Comparison of ENCODE assay signal across 1 mouse cellular context in genomic region chr15:101394908-101395307, GRCm38 (mm10).
TF ChIP-seq lines count a peak whose summit lies in the region.

No protein-coding gene starts in this region.

TF ChIP-seq in CH12.LX, 34 proteins besides CTCF, POLR2A, EP300 and RAD21:
- TF ChIP-seq TBP (conservative IDR thresholded peaks at IDR 0.05; ENCODE audit: low read depth, low read length), result no peak
- no peak for TF ChIP-seq CHD1 (IDR thresholded peaks at IDR 0.05; ENCODE audit: low read depth, low read length)
- peak; percentile 47 for TF ChIP-seq SMC3 (IDR thresholded peaks at IDR 0.05; ENCODE audit: low read depth, low read length)
- no peak for TF ChIP-seq ETS1 (conservative IDR thresholded peaks at IDR 0.05; ENCODE audit: low read depth, low read length)
